Mouse (Mus musculus): Measurements from ENCODE around the gene Msi2.

Gene Msi2

DNA sequence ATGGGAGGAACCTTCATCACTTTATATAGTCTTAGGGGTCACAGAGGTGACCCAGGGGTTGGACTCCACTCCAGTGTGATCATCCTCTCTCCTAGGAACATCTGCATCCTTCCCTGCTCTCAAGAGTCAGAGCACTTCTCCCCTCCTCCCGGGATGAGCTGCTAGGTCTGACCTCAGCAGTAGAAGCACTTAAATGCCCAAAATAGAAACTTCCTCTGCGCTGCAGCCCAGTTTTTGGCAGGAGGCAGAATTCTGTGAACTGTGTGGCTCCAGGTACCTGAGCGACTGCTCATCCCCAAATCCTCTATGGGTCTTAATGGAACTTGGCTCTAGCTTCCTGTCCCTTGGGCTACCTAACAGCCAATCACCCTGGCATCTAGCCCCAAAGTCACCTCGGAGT is 228.3 kb downstream of the Msi2 start:
- in situ Hi-C loops (cut with MboI; ENCODE audit: low pct_unique_long_range_greater_than_20kb in 1 of 2, low sequenced_read_pairs in 2 of 2, unreplicated experiment in 1 of 2): no loop called here

DNA sequence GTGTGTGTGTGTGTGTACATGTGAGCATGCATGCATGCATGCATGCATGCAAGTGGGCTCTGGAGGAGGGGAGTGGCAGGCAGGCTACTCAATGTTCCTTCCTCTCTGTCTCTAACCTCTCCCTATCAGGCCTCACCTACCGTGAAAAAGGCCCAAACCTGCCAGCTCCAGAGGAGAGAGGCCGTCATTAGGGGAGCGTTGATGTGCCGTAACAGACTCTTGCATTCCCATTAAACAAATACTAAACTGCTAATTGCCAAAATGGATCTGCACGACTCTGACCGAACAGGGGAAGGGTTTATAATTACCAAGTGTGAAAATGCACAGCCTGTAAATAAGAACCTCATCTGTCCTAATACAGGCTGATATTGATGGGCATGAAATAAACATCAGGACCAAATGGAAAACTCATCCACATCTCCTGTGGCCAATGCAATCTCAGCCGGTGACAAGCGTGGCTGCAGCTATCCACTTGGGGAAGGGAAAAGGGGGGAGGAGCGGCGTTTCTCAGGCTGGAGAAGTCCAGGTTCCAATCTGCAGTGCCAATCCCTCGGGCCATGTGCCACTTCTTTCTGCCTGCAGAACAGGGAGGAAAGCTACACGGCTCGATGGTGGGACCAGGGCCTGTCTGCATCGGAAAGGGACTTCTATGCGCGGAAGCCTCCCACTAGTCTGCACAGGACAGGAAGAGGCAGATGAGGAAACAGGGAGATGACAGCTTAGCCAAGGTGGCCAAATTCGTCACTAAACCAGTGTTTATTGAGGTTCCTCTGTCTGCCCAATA is 229.2 kb downstream of the Msi2 start:
- in situ Hi-C loops (cut with MboI; ENCODE audit: low pct_unique_long_range_greater_than_20kb in 1 of 2, low sequenced_read_pairs in 2 of 2, unreplicated experiment in 1 of 2): no loop called here

DNA sequence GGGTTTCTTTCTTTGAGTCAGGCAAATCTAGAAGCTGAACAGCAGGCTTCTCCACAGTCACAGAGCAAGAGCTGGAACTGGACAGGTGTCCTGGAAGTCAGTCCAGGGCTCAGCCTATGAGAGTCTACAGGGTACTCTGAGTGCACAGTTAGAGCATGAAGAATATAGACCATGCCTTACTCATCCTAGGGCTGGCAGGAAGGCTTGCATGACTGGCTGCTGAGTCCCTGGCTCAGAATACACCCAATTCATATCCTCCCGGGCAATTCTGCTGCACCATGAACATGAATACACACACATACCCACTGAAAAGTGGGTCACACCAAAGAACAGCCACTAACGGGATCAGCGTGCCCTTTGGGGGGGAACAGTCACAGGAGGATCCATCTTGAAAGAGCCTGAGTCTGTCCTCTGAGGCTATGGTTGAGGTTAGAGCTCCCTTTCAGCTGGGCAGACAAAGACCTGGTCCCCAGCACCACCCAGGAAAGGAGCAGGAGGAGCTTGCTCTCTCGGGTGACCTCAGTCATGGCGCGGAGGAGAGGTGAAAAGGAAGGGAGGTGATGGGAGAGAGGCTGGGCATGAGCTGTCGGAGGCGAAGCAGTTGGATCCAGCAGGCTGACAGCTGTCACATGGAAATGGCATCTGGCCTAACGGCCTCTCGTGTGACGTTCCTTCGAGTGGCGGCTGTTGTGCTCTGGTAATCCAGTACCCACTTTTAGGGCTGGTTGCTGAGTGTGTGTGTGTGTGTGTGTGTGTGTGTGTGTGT is 230.0 kb downstream of the Msi2 start:
- in situ Hi-C loops (cut with MboI; ENCODE audit: low pct_unique_long_range_greater_than_20kb in 1 of 2, low sequenced_read_pairs in 2 of 2, unreplicated experiment in 1 of 2): no loop called here

DNA sequence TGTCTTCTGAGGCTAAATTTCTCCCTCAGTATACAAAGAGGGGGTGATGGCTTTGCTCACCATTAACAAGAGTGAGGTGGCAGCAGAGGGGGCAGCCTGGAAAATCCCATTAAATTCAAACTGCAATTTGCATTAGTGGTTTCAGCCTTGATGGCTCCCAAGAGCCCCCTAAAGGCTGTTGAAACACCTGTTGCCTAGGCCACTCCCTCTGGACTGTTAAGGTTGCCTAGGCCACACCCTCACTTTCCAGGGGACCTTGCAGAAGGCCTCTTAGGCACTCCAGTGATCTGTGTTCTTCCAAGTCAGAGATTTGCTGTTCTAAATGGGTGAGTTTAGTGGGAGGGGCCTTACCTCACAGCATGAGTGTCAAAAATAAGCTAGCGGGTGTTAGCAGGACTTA is 232.3 kb downstream of the Msi2 start:
- in situ Hi-C loops (cut with MboI; ENCODE audit: low pct_unique_long_range_greater_than_20kb in 1 of 2, low sequenced_read_pairs in 2 of 2, unreplicated experiment in 1 of 2): no loop called here

DNA sequence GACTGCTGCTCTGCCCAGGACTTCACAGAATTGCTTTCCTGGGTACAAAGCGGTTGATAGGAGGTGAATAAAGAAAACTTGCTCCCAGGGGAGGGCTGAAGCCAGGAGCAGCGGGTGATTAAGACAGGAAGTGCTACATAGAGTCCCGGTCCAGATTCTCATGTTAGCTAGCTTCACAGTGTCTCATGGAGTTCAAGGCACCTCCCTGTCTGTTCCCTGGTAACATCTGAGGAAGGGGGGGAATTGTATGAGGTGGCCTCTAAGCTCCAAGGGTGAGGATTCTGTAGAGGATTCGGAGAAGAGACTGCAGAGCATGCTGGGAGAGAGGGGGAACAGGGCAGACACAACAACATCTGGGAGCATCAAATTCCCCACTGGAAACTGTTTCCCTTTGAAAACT is 233.2 kb downstream of the Msi2 start:
- in situ Hi-C loops (cut with MboI; ENCODE audit: low pct_unique_long_range_greater_than_20kb in 1 of 2, low sequenced_read_pairs in 2 of 2, unreplicated experiment in 1 of 2): no loop called here

DNA sequence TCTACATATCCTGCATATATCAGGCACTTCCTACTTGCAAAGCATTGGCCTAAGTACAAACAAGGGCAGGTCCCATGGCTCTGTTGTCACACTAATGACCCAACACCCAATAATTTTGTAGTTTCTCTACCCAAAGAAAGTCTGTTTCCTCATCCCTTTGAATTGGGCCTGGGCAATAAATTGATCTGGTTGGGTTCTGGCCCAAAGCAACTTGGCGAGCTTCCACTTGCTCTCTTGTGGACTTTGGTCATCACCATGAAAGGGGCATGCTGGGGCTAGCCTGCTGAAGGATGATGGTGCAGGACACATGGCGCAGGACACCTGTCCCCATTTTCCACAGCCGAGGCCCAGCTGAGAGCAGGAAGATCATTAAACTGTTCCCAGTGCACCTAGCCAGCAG is 234.3 kb downstream of the Msi2 start:
- in situ Hi-C loops (cut with MboI; ENCODE audit: low pct_unique_long_range_greater_than_20kb in 1 of 2, low sequenced_read_pairs in 2 of 2, unreplicated experiment in 1 of 2): no loop called here

DNA sequence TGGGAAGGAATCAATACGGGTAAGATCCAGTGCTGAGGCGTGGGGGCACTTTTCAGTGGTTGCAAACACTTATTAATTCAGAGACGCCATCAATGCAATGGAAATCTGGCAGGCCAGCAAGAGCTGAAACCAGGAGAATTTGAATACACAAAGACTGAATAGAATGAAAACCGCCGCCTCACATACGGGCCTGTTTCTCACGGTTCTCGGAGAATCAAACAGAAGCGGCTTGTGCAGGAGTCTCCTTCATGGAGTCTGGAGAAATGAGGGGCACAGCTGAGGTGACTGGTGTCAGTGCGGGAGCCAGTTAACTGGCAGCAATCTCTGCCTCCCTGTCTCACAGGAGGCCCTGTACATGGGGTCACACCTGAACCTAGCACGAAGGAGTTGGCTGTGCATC is 235.7 kb downstream of the Msi2 start:
- in situ Hi-C loops (cut with MboI; ENCODE audit: low pct_unique_long_range_greater_than_20kb in 1 of 2, low sequenced_read_pairs in 2 of 2, unreplicated experiment in 1 of 2): no loop called here

DNA sequence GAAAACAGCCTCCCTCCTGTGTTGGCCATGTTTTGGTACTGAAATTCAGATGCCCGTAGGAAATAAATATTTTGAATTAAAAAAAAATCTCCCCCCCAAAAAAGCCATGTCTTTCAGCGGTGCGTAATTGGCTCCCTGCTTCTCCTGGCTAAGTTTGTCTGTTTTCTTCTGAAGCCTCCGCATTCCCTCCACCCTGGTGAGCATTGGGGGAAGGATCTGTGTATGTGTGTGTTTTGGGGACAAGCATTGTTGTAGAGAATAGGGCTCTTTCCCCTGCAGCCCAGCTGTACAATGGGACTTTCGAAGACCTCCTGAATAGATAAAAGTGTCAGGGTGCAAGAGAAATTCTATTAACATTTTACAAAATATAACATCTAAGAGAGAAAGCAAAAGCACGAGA is 236.1 kb downstream of the Msi2 start:
- in situ Hi-C loops (cut with MboI; ENCODE audit: low pct_unique_long_range_greater_than_20kb in 1 of 2, low sequenced_read_pairs in 2 of 2, unreplicated experiment in 1 of 2): no loop called here

DNA sequence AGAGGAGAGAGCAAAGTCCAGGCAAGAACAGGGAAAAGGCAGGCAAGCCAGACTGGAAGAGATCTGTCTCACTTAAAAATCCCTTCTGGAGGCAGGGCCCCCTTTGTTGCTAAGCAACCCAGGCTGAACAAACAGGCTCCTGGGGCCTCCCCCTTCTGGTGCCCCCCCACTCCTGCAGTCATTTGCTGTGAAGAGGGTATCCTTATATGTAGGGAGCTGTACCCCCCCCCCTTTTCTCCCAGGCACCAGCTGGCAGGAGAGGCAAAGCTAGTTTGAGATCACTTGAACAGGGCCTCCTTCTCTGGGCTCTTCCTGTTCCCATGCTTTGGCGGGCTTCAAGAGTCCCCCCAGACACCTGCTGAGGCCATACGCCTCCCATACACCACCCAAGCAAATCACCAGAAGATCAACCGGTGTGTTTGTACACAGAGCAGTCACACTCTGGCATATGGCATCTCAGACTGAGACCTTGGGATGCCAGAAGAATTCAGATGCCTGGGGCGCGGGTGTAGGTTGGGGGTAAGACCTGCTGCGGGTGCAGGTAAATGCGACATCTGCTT is 236.6 kb downstream of the Msi2 start:
- in situ Hi-C loops (cut with MboI; ENCODE audit: low pct_unique_long_range_greater_than_20kb in 1 of 2, low sequenced_read_pairs in 2 of 2, unreplicated experiment in 1 of 2): no loop called here

DNA sequence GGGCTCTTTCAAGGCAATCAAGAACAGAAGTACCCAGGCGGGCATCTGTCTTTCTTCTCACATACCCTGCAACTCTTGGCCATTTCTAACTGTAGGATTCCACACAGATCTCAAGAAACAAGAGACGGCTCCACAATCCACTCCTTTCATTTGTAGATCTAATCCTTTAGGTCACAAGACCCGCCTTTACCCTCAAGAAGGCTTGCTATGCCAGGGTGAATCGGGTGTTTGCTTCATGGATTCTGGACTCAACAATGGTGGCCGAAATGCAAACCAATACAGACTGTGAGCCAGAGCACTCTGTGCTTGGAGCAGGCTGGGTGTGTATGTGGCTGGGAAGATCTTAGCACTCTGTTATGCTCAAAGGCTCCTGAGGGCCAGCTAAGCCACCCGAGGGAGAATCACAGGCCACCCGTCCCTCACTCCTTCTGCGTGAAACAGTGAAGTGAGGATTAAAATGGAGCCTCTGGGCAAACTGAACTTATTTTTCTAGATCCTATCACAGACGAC is 237.2 kb downstream of the Msi2 start:
- in situ Hi-C loops (cut with MboI; ENCODE audit: low pct_unique_long_range_greater_than_20kb in 1 of 2, low sequenced_read_pairs in 2 of 2, unreplicated experiment in 1 of 2): no loop called here

DNA sequence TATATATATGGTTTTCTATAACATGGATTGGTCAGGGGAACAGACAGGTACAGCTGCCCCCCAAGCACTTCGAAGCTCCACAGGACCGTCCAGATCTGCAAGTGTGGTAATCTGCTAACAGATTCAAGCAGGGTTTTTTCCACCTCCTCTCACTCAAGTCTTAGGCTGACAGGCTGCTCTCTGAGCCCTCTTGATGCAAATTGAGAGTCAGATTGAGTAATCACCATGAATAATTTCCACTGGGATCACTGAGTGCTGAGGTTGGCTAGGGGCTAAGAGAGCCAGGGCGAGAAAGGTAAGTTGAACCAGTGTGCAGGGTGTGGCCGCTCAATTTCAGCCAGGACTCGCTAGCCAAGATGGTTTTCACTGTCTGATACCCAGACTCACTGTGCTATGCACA is 238.8 kb downstream of the Msi2 start:
- in situ Hi-C loops (cut with MboI; ENCODE audit: low pct_unique_long_range_greater_than_20kb in 1 of 2, low sequenced_read_pairs in 2 of 2, unreplicated experiment in 1 of 2): no loop called here

DNA sequence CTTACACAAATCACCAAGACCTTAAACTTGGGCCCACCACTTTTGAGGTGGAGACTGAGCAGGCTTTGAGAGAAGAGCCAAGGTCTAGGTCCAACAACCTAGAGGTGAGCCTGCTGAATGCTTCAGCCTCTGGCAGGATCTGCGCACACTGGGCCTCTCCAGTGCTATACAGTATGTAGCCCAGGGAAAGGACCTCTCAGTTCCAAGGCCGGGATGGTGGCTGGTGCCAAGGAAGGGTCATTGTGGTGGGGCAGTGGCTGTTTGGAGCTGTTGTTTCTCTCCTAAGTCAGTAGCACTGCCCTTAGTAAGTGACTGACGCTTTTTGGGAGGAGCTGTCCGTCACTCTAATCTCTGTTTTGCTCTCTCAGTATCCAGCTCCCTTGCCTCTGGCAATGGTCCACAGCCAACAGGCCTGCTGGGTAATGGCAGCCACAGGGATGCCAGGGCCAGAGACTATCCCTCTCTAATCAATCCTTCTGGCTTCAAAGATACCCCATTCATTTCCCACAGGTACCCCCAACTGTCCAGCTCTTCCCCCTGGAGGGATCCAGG is 243.3 kb downstream of the Msi2 start:
- in situ Hi-C loops (cut with MboI; ENCODE audit: low pct_unique_long_range_greater_than_20kb in 1 of 2, low sequenced_read_pairs in 2 of 2, unreplicated experiment in 1 of 2): no loop called here

DNA sequence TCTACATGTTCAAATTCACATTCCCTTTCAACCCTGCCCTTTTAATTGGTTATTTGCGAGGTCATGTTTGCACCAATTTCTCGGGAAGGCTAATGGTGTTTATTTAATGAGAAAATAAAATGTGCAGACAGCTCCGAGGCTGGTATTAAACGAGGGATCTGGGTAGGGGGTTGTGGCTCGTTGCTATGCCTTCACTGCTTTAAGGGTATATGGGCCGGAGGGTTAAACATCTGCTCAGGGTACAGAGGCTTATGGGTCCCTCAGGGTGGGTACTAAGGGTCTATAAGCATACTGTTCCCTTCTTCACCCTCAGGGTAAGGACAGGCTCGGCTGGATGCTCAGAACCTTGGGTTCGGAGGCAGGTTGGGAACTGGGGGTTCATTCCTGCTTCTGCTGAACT is 245.6 kb downstream of the Msi2 start:
- in situ Hi-C loops (cut with MboI; ENCODE audit: low pct_unique_long_range_greater_than_20kb in 1 of 2, low sequenced_read_pairs in 2 of 2, unreplicated experiment in 1 of 2): no loop called here

DNA sequence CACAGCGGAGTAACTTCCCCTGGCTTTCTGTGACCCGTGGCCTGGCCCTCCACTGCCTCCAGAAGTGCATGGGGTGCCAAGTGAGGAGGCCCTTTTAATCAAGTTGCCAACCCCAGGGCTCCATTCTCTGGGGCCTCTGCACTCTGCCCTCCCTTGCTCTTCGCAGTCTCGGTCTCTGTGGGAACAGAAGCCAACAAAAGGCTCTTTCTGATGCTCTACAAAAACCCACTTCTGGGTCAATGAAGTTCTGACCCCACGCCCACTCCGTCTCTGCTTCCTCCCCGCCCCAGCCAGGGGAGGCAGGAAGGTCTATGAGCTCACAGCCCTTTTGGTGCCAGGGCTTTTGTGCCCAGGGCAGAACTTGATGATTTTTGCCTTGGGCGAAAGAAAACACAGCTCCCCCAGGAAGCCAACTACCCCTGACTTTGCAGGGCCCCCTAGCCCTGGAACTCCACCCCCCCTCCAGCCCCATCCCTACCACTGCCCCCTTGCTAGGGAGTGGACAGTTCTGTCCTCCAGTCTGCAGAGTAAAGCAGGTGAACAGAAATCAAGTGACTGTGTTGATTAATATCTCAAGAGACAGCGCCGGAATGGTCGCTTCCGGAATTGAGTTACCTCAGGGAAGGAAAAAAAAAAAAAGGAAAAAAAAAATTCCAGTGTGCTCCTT is 246.2 kb downstream of the Msi2 start:
- in situ Hi-C loops (cut with MboI; ENCODE audit: low pct_unique_long_range_greater_than_20kb in 1 of 2, low sequenced_read_pairs in 2 of 2, unreplicated experiment in 1 of 2): no loop called here

DNA sequence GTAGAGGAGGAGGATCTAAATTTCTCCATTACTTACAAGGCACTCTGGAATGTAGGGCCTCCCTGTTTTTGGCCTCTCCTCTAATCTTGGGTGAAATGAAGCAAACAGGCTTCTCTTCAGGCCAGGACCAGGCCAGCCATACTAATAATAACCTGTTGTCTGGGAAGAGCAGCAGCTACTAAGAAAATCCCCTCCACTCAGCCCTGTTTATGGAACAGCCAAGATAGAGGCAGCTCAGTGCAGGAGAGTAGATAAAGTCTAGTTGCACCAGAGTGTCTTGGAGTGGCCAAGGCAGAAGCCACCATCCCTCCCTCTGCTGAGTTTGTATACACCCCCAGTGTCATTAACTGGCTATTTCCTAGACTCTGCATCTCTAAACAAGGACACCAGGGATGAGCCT is 247.7 kb downstream of the Msi2 start:
- in situ Hi-C loops (cut with MboI; ENCODE audit: low pct_unique_long_range_greater_than_20kb in 1 of 2, low sequenced_read_pairs in 2 of 2, unreplicated experiment in 1 of 2): no loop called here

DNA sequence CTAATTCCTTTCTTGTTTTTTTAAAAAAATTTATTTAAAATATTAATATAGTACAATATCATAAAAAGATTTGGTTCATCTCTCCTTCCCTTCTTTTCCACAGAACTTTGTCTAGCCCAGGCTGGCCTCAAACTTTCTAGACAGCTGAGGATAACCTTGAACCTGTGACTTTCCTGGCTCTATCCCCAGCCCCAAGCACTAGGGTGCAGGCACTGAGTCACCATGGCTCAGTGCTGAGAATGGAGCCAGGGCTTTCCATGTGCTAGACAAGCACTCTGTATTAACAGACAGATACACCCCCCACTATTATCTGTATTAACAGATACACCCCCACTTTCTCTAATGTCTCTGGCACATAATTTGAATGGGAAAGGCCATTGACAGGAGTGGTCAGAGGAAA is 249.3 kb downstream of the Msi2 start:
- in situ Hi-C loops (cut with MboI; ENCODE audit: low pct_unique_long_range_greater_than_20kb in 1 of 2, low sequenced_read_pairs in 2 of 2, unreplicated experiment in 1 of 2): no loop called here

DNA sequence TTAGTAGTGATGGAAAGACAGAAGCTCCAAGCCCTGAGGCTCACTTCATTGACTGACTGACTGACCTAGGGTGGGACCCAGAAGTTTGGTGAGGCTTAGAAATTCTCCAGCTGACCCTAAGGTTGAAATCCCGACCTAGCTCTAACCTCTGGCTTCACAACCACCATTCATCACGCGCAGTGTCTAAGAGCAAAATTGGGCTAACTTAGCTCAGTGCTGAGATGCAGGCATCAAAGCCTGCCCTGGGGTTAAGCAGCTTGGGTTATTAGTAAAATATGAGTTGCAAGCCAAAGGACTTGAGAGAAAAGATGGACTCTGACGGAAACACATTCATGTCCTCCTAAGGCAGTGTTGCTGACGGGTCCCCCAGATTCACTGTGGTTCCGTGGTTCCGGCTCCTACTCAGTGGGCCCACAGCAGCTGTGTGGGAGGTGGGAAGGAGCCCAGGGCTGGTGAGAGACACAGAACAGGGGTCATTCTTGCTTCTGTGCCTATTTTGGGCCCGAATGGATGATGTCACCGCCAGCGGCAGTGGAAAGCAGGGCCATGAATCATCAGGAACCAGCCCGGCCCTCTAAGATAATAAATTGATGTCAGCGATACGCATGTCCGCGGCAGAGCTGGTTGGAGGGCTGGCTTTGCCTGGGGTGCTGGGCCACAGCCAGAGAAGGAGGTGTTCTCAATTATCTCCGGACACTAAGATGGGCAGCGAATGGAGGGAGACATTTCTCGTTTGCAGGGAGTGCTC is 250.6 kb downstream of the Msi2 start:
- in situ Hi-C loops (cut with MboI; ENCODE audit: low pct_unique_long_range_greater_than_20kb in 1 of 2, low sequenced_read_pairs in 2 of 2, unreplicated experiment in 1 of 2): no loop called here

DNA sequence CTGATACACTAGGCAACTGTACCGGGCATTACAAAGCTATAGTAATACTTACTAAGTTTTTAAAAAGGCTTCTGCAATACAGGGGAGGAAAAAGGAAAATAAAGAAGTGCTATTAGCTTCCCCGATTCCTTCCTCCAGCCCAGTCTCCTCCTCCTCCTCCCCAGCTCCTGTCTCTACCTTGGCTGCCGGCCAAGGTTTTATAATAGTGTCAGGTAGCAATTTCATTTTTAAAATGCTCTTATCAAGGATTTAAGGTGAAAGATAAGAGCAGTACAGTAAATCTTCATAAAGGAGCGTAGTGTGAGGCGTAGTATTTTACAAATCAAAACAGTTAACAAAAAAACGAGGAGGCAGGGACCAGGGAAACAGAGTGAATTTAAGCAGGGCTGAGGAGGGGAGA is 254.4 kb downstream of the Msi2 start:
- in situ Hi-C loops (cut with MboI; ENCODE audit: low pct_unique_long_range_greater_than_20kb in 1 of 2, low sequenced_read_pairs in 2 of 2, unreplicated experiment in 1 of 2): no loop called here

All from mouse embryonic stem cell (cell line).